Mouse (Mus musculus): ENCODE data around the gene Mcoln2.
A peak's percentile ranks its signal among the peaks of the same experiment; 100 is the strongest.

Mcoln2 gene

GRCm38 (mm10) chr3:146149156-146150057 is at the start of gene Mcoln2:
Gene Mcoln2, plus strand, starts transcription at chr3:146149833.
- DNase-seq = peak; percentile 35

- DNase-seq = no peak
These were observed 49.7 kb upstream of the Mcoln2 start for GRCm38 (mm10) chr3:146099925-146100324.

- DNase-seq = no peak
These were observed 47.6 kb upstream of the Mcoln2 start for GRCm38 (mm10) chr3:146102049-146102448.

DNA sequence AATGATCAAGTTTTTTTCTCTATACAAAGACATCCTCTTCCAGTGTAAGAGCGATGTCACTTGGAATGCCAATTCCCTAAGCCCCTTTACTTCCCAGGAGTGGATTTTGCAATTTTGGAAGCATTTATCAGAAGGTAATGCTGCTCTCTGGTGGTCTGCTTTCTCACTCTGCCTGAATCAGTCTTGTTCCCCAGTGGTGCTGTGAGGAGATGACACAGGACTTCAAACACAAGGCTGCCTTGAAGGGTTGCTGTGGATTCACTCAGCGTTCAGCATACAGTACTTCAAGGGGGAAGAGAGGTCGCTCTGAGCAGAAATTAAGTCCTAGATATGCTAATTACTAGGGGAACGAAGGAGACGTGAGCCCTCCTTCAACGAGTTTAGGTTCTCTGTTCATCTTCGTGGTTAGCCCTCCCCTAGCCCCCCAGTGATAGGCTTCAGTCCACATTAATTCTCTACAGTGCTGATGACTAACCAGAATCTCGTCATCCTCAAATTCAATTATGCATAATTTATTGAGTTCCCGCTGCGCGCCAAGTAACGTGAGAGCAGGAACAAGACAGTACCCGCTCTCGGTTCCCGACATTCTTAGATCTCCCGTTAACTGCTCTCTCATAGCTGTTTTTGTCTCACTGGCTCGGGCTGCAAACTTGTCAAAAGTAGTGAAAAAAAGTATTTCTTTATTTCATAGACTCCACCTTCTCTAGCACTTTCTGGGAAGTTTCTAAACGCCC is 42.4 kb upstream of the Mcoln2 start:
- peak; percentile 28 for DNase-seq

- peak; percentile 78 for DNase-seq
These were observed 41.6 kb upstream of the Mcoln2 start, which contains the start of gene Wdr63 for GRCm38 (mm10) chr3:146107921-146108571. Gene Wdr63, minus strand, starts transcription at chr3:146108130.

DNA sequence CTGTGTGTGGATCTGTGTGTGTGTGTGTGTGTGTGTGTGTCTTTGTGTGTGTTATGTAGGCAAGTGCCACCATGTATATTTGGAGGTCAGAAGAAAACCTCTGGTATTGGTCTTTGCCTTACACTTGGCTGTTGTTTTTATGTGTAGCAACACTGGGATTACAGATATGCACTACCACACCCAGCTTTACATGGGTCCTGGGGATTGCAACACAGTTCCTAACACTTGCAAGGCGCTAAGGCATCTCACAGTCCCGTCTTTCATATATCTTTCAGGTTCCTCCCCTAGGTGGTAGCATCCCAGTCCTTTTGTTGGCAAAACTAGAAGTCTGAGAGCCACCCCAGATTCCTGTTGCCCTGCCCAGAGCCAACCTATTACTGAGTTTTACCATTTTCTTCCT is 40.7 kb upstream of the Mcoln2 start:
- no peak for DNase-seq

- no peak for DNase-seq
These were observed 39.3 kb upstream of the Mcoln2 start for GRCm38 (mm10) chr3:146110358-146110757.

DNA sequence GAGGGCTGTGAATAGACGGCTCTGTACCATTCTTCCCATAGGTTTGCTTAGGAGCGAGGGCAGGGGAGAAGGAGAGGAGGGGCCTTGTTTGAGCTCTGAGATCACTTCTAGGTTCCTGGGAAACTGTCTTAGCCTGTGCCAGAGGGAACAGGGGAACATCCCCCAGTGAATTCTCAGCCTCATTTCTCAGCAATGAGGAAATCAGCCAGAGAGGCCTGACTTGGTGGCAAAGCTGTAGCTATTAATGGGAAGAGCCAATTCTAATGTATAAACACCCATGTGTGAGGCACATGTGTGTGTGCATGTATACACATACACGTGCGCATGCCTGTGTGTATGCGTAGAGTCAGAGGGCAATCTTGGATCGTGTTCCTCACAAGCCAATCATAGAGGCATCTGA is 38.7 kb upstream of the Mcoln2 start:
- DNase-seq = no peak

DNA sequence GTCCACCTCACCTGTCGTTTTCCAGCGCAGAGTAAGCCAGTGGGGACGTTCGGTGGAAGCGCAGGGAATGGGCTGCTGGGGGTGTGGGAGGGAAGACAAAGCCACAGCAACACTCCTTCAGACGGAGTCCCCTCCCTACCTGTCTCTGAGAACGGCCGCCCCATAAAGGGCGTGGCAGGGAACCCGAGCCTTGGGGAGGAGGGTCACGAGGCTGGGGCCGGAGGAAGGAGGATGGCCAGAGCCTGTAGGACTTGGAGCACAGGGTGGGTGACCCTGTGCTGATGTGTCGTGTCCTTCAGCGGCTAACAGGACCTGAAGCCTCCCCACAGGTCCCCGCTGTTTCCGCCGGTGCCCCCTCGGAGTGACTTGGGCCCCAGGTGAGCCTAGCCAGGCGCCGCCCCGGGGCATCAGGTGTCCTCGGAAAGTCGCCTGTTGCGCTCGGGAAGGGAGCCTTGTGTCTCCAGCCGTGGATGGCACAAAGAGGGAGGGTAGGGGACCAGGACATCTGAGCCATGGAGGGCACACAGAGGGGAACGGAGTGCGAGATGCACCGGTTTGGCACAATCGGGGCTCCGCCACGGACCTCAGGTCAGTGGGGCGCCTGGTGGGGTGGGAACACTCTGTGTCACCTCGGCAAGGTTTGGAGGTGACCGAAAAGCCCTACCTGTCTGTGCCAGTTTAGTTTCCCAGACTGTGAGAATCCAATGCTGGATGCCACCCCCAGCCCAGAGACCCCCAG is 32.2 kb upstream of the Mcoln2 start, which contains the start of gene Mcoln3:
Gene Mcoln3 (plus strand): TSS at position 193 of the 739 bp plus-strand sequence.
- DNase-seq = peak; percentile 10

GRCm38 (mm10) chr3:146117997-146118457 is 31.6 kb upstream of the Mcoln2 start:
- DNase-seq = no peak

DNA sequence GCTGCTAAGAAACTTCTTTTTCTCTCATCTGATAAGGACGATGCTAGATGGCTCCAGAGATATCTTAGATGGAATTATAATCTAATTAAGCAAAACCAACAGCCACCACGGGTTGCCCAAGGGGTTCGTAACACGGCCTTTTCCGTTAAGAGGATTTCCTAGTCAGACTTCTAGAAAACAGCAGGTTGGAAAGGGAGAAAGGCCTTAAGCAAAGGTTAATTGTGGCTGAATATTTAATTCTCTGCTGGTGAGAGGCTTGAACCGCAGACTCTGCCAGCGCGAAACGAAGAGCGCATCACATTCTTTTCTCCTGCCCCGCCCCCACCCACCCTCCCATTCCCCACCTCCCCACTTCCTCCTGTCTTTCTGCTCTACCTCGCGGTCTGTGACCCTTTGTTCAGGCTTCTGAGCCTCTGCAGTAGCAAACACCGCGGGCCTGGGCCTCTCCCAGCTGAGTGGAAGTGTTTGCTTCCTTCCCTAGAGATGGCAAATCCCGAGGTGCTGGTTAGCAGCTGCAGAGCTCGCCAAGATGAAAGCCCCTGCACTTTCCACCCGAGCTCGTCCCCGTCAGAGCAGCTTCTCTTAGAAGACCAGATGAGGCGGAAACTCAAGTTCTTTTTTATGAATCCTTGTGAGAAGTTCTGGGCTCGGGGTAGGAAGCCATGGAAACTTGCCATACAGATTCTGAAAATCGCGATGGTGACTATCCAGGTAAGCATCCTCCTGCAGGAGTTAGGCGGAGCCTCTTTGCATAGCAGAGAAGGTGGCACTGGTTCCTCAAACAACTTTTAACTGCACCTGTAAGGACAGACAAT is 28.1 kb upstream of the Mcoln2 start:
- DNase-seq = no peak

DNA sequence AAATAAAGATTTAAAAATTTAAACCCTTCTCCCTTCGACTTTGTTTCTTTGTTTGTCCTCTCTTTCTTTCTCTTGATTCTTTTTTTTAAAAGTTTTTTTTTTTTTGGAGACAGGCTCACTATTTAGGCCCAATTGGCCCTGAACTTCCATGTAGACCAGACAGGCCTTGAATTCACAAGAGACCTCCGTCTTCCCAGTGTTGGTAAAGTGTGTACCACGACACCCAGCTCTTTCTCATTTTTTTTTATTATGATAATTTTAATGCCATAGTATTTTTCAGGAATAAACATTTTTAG is 27.6 kb upstream of the Mcoln2 start:
- DNase-seq = no peak

DNA sequence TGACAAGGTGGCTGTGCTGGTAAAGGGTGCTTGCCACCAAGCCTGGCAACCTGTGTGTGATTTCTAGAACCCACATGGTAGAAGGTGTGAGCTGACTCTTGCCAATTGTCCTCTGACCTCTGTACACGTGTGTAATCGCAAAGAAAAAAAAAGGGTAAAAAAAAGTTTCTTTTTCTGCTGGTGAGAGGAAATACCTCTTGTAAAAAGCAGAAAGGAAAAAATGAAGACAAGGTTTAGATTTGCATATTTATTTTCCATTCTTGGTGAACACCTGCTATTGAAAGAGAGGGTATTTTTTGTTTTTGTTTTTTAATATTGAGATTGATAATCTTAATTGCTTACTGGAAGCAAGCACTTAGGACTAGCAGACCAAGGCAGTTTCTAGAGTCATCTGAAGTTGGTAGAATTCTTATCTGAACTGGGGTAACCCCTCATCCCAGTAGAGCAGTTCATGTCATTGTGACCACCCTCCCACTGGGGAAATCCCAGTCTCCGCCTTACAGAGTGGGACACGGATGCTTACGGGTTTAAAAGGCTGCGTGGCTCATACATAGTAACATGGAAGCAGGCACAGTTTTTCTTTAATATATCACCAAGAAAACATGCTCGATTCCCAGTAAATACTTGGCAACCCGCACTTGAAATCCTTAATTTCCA is 26.7 kb upstream of the Mcoln2 start:
- DNase-seq = no peak

DNA sequence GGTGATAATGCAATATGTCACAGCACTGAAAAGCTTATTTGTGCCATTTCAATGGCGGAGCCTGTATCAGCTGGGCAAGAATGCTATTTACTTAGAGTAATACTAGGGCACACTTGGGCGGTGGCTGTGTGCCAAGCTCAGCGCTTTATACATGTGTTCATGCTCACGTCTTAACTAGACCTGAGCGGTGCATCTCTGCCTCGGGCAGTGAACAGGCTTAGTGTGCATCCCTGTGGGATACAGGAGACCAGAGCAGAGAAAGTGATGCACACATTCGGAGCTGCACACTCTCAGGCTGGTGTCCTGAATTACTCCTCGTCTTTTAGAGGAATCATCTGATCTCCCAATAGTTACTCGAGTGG is 26.2 kb upstream of the Mcoln2 start:
- DNase-seq = no peak

DNA sequence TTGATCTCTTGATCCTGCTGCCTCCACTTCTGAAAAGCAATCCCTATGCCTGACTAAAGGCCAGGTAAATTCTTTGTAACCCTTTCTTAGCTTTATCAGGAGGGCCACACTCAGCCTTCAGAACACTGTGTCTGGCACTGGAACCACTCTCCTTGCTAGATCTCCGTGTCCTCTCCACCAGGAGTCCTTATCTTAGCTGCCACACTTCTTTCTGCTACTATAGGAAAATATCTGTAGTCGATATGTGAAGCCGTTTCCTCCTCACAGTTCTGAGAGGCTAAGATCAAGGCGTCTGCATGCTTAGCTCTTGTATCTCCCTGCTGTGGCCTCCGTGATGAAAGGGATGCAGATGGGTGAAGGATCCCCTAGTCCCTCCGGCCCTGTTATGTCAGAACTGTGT is 22.4 kb upstream of the Mcoln2 start:
- no peak for DNase-seq

GRCm38 (mm10) chr3:146134834-146135233 is 14.8 kb upstream of the Mcoln2 start:
- DNase-seq = no peak

DNA sequence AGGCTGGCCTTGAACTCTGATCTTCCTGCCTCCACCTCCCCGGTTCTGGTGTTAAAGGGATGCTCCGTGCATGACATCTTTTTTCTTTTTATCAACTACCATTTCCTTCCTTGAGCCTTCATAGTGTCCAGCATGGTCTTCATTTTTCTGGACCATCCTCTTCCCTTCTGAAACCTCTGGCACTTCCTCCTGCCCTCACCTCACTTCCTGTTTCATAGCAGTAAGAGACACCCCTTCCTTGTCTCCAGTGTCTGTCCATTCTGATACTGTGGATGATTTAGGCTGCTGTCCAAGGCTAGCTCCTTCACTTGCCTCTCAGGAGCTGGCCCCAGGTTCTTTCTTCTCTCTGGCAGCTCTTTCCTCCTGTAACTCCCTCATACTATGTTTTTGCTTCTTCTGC is 14.2 kb upstream of the Mcoln2 start:
- DNase-seq = no peak

GRCm38 (mm10) chr3:146136422-146136821 is 13.2 kb upstream of the Mcoln2 start:
- DNase-seq = peak; percentile 32

- DNase-seq = no peak
These were observed 9.4 kb upstream of the Mcoln2 start for GRCm38 (mm10) chr3:146140276-146140675.

DNA sequence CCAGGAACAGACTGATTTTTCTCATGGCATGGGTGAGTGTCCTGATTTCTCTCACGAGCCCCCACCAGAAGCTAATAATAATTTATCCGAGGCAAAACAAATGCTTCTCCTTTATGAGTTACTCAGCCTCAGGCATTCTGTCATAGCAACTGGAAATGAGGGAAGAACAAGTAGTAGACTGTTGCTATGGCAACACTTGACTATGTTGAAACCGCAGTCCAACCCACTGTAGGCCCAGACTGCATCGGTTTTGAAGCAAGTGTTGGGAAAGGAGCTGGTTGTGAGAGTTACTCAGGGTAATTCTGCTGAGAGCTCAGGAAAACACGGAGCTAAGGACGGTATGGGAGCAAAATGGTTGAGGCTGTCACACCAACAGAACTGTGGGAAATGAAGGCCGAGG is 7.1 kb upstream of the Mcoln2 start:
- no peak for DNase-seq

- DNase-seq = no peak
These were observed 4.1 kb upstream of the Mcoln2 start for GRCm38 (mm10) chr3:146145501-146145900.
